Comparison of ENCODE assay signal across 23 mouse cellular contexts in genomic region chr1:40277944-40278343, GRCm38 (mm10). TPM values are rescaled to one million over a fixed set of nuclear protein-coding genes. Genes with fewer than 3 reads are reported as not detected.
DNase-seq lines count a peak whose midpoint lies in the region; ATAC-seq and TF ChIP-seq lines count a peak whose summit lies in the region.
"Had no signal": no experiment of that assay in that cellular context is flagged by ENCODE, and none has a peak within 500 bp of the region (broad histone marks: within the 10 kb centered on the region; RNA-seq: fewer than 3 reads in every experiment).

No protein-coding gene starts in this region.

- H3K9me3 ChIP-seq in liver, embryonic 12.5 days (replicated peaks) = no peaks in the 10 kb centered on the region
- H3K9me3 ChIP-seq in liver, postnatal 0 days (ENCODE audit: low read length) = no peaks in the 10 kb centered on the region
- H3K9me3 ChIP-seq in MEL (replicated peaks; ENCODE audit: insufficient read depth, low read length) = no peaks in the 10 kb centered on the region
- H3K9me3 ChIP-seq: G1E had no signal

- no peaks in the 10 kb centered on the region for H3K79me2 ChIP-seq in MEL (ENCODE audit: control insufficient read depth, insufficient read depth, low read length, poor library complexity)

- TF ChIP-seq RAD21 in MEL (IDR thresholded peaks at IDR 0.05; ENCODE audit: low read depth, low read length) = no peak

- peak; percentile 36; the same call in 1 of the 2 replicates for ATAC-seq in liver, embryonic 12.5 days
- no peak for ATAC-seq in liver, postnatal 0 days
- ATAC-seq: activated CD4-positive, CD25-positive, alpha-beta regulatory T cell, adult 4 months; CD4-positive, CD25-positive, alpha-beta regulatory T cell, adult 4 months; Patski had no signal

- no peak overlapping the region for H3K27ac ChIP-seq in liver, embryonic 12.5 days
- no peak overlapping the region for H3K27ac ChIP-seq in liver, postnatal 0 days (ENCODE audit: low read depth)
- H3K27ac ChIP-seq in MEL (ENCODE audit: control insufficient read depth, low read depth, low read length) = no peak overlapping the region

- no peaks in the 10 kb centered on the region for H3K27me3 ChIP-seq in liver, embryonic 12.5 days (replicated peaks)
- H3K27me3 ChIP-seq in liver, postnatal 0 days (ENCODE audit: insufficient read depth, low read length) = no peaks in the 10 kb centered on the region
- H3K27me3 ChIP-seq in MEL (ENCODE audit: control insufficient read depth in 1 of 2, insufficient read depth in 2 of 2, low read length in 2 of 2) = no peaks in the 10 kb centered on the region
- H3K27me3 ChIP-seq: CH12.LX, Patski had no signal

- H3K4me3 ChIP-seq in liver, embryonic 12.5 days = no peak overlapping the region
- H3K4me3 ChIP-seq in liver, postnatal 0 days (ENCODE audit: low read depth, low read length) = no peak overlapping the region
- H3K4me3 ChIP-seq in MEL (ENCODE audit: control insufficient read depth in 1 of 2, insufficient read depth in 1 of 2, low read depth in 2 of 2, low read length in 2 of 2) = no peak overlapping the region

- H3K4me1 ChIP-seq in liver, embryonic 12.5 days = peaks cover 25% of the 10 kb centered on the region; the same call in 1 of the 2 replicates
- H3K4me1 ChIP-seq in liver, postnatal 0 days (ENCODE audit: insufficient read depth) = peaks cover 3% of the 10 kb centered on the region; the same call in 1 of the 2 replicates
- H3K4me1 ChIP-seq in MEL (ENCODE audit: control insufficient read depth in 1 of 2, insufficient read depth in 2 of 2, low read length in 2 of 2) = peaks cover 0 to 9% of the 10 kb centered on the region in 2 experiments; a peak in 2 of 4 replicates

- TF ChIP-seq POLR2A in MEL (IDR thresholded peaks at IDR 0.05; ENCODE audit: control insufficient read depth in 1 of 2, insufficient read depth in 1 of 2, low read depth in 1 of 2, low read length in 2 of 2, poor library complexity in 1 of 2) = no peak

- H3K4me2 ChIP-seq in liver, embryonic 12.5 days = no peak overlapping the region
- no peak overlapping the region for H3K4me2 ChIP-seq in liver, postnatal 0 days (ENCODE audit: low read depth, low read length)

- no peak for TF ChIP-seq CTCF in liver, postnatal 0 days (IDR thresholded peaks at IDR 0.05; ENCODE audit: low read depth)
- no peak for TF ChIP-seq CTCF in MEL (IDR thresholded peaks at IDR 0.05 in 2 of 3, conservative IDR thresholded peaks at IDR 0.05 in 1 of 3; ENCODE audit: control insufficient read depth in 1 of 3, insufficient read depth in 1 of 3, low read depth in 2 of 3, low read length in 3 of 3, poor library complexity in 1 of 3, severe bottlenecking in 1 of 3)

- peaks cover 2% of the 10 kb centered on the region; the same call in 1 of the 2 replicates for H3K36me3 ChIP-seq in liver, embryonic 12.5 days
- peaks cover 13% of the 10 kb centered on the region for H3K36me3 ChIP-seq in liver, postnatal 0 days (replicated peaks; ENCODE audit: insufficient read depth, low read length)
- peaks cover 0 to 3% of the 10 kb centered on the region in 2 experiments; a peak in 2 of 4 replicates for H3K36me3 ChIP-seq in MEL (ENCODE audit: control insufficient read depth in 1 of 2, insufficient read depth in 2 of 2, low read length in 2 of 2)
- H3K36me3 ChIP-seq: G1E had no signal

- peak; percentile 68 for DNase-seq in heart, adult 11 months
- DNase-seq in heart, adult 9 months (ENCODE audit: low spot score in 2 of 2) = no peak
- DNase-seq in liver, postnatal 0 days = no peak
- no peak for DNase-seq in MEL (ENCODE audit: low read depth, low spot score)
- no peak for DNase-seq in spleen, postnatal 36 days (ENCODE audit: low spot score in 2 of 2)
- DNase-seq: adrenal gland, adult 2 months; adrenal gland, adult 8-10 months; adrenal gland, postnatal 10 days; adrenal gland, postnatal 14 days; adrenal gland, postnatal 25 days; adrenal gland, postnatal 36 days; B cell, adult 2 months; cerebellum, adult 11 months; cerebellum, adult 11-12 months; cerebellum, adult 18-20 months; cerebellum, adult 2 months had no signal

- 49% methylated on average over 4 of the region's 4 CpGs for WGBS in liver, embryonic 12.5 days (ENCODE audit: insufficient replicate concordance)
- 47% methylated on average over 4 of the region's 4 CpGs for WGBS in liver, postnatal 0 days (ENCODE audit: insufficient replicate concordance)

- H3K9ac ChIP-seq in liver, embryonic 12.5 days = no peak overlapping the region
- H3K9ac ChIP-seq in liver, postnatal 0 days (replicated peaks) = no peak overlapping the region
- H3K9ac ChIP-seq in MEL (ENCODE audit: control insufficient read depth, low read depth, low read length, poor library complexity, severe bottlenecking) = no peak overlapping the region

- no peak for TF ChIP-seq EP300 in liver, postnatal 0 days (IDR thresholded peaks at IDR 0.05; ENCODE audit: low read depth)
- TF ChIP-seq EP300 in MEL (IDR thresholded peaks at IDR 0.05; ENCODE audit: low read depth in 1 of 2, low read length in 2 of 2) = peak; percentile 38 to 44; a peak in 2 of 4 replicates

TF ChIP-seq in MEL, 35 proteins besides CTCF, POLR2A, EP300 and RAD21:
- TF ChIP-seq TCF12 (IDR thresholded peaks at IDR 0.05; ENCODE audit: low read depth, low read length) (no peak), ZMIZ1 (IDR thresholded peaks at IDR 0.05; ENCODE audit: low read depth, low read length) (no peak), MYC (IDR thresholded peaks at IDR 0.05; ENCODE audit: low read depth, low read length) (no peak), ETS1 (IDR thresholded peaks at IDR 0.05; ENCODE audit: low read depth, low read length) (no peak), JUND (IDR thresholded peaks at IDR 0.05; ENCODE audit: low read depth, low read length) (no peak), MYB (IDR thresholded peaks at IDR 0.05; ENCODE audit: low read depth, low read length) (no peak), MAX (IDR thresholded peaks at IDR 0.05; ENCODE audit: low read length) (no peak), KAT2A (conservative IDR thresholded peaks at IDR 0.05; ENCODE audit: low read depth, low read length) (no peak), MEF2A (IDR thresholded peaks at IDR 0.05; ENCODE audit: extremely low read depth, insufficient replicate concordance, low read depth, low read length, poor library complexity, severe bottlenecking) (no peak), MXI1 (IDR thresholded peaks at IDR 0.05; ENCODE audit: low read depth, low read length) (no peak), E2F4 (IDR thresholded peaks at IDR 0.05; ENCODE audit: borderline replicate concordance, low read depth, low read length) (no peak), GATA1 (IDR thresholded peaks at IDR 0.05; ENCODE audit: low read depth, low read length) (peak; percentile 49; the same call in 1 of the 2 replicates), SMC3 (IDR thresholded peaks at IDR 0.05; ENCODE audit: low read depth, low read length) (no peak), NELFE (IDR thresholded peaks at IDR 0.05; ENCODE audit: low read depth, low read length) (no peak), RCOR1 (IDR thresholded peaks at IDR 0.05; ENCODE audit: low read depth, low read length) (peak; percentile 56; the same call in 1 of the 2 replicates), MAZ (IDR thresholded peaks at IDR 0.05; ENCODE audit: low read depth, low read length) (no peak), USF1 (IDR thresholded peaks at IDR 0.05; ENCODE audit: low read depth, low read length) (no peak)

RNA-seq across cellular contexts. Expression of gene Il1rl2, which starts 46.5 kb away (rescaled TPM):
- 1.8 and 2.2 TPM in 2 replicates for polyA plus RNA-seq in liver, embryonic 12.5 days (2016; fragmentation: Nextera tagmentation; extraction: Ambion mirVana)
- polyA plus RNA-seq in liver, postnatal 0 days (2015; fragmentation: Nextera tagmentation; extraction: Ambion mirVana) = 0.90 and 1.1 TPM in 2 replicates
- 0.07 and 0.08 TPM in 2 replicates for total RNA-seq in MEL (2012; rRNA removed)
- polyA plus RNA-seq in MEL (2012; ENCODE audit: insufficient read depth in 1 of 2, insufficient read length in 2 of 2, low read depth in 1 of 2, low replicate concordance in 2 of 2, missing spikeins in 1 of 2) = under 1 TPM in 1 of 2 experiments, not detected in 1; 0.04 TPM
- total RNA-seq: CH12.LX had no signal
- polyA plus RNA-seq: C2C12, Patski had no signal

RNA-seq across cellular contexts. Expression of gene Il1r1, which starts 53.1 kb away (rescaled TPM):
- polyA plus RNA-seq in liver, embryonic 12.5 days (2016; fragmentation: Nextera tagmentation; extraction: Ambion mirVana) = 15.7 and 17.8 TPM in 2 replicates
- 12.7 and 15.1 TPM in 2 replicates for polyA plus RNA-seq in liver, postnatal 0 days (2015; fragmentation: Nextera tagmentation; extraction: Ambion mirVana)
- total RNA-seq in MEL (2012; rRNA removed) = 1.4 and 1.5 TPM in 2 replicates
- polyA plus RNA-seq in MEL (2012; ENCODE audit: insufficient read depth in 1 of 2, insufficient read length in 2 of 2, low read depth in 1 of 2, low replicate concordance in 2 of 2, missing spikeins in 1 of 2) = 1 to 10 TPM in 1 of 2 experiments, not detected in 1; 3.1 TPM
- total RNA-seq: CH12.LX had no signal
- polyA plus RNA-seq: CD4-positive, CD25-positive, alpha-beta regulatory T cell, adult 4 months; G1E had no signal
